Mouse (Mus musculus): ENCODE results near the gene Usmg5.
"Not testable (repeated sequence)": the region's sequence is repeated elsewhere in the genome, so short reads cannot be mapped to it uniquely, and the experiment has no call there.

The Usmg5 gene

GRCm38 (mm10) chr19:47090550-47091156 lies at the start of gene Usmg5, which contains the start of gene Pdcd11:
Usmg5 (minus strand) TSS chr19:47090647.
Pdcd11 (plus strand) TSS chr19:47090768.
- peak; percentile 98 for DNase-seq

- DNase-seq = not testable (repeated sequence)
Measured at GRCm38 (mm10) chr19:47139611-47140010, 49.2 kb upstream of the Usmg5 start.

GRCm38 (mm10) chr19:47137771-47138421 lies 47.4 kb upstream of the Usmg5 start, which contains the start of gene Calhm2:
Calhm2 (minus strand) TSS chr19:47138294.
- peak; percentile 77 for DNase-seq

- peak; percentile 69 for DNase-seq
Measured at GRCm38 (mm10) chr19:47137051-47137581, 46.7 kb upstream of the Usmg5 start.

- DNase-seq = no peak
Measured at GRCm38 (mm10) chr19:47136170-47136569, 45.7 kb upstream of the Usmg5 start.

GRCm38 (mm10) chr19:47135568-47135967 lies 45.1 kb upstream of the Usmg5 start:
- DNase-seq = no peak

- no peak for DNase-seq
Measured at GRCm38 (mm10) chr19:47133161-47133560, 42.7 kb upstream of the Usmg5 start.

GRCm38 (mm10) chr19:47130551-47131125 lies 40.2 kb upstream of the Usmg5 start:
- DNase-seq = no peak

- no peak for DNase-seq
Measured at GRCm38 (mm10) chr19:47128835-47129234, 38.4 kb upstream of the Usmg5 start.

- DNase-seq = no peak
Measured at GRCm38 (mm10) chr19:47128164-47128563, 37.7 kb upstream of the Usmg5 start.

GRCm38 (mm10) chr19:47122802-47123201 lies 32.4 kb upstream of the Usmg5 start:
- DNase-seq = peak; percentile 67

GRCm38 (mm10) chr19:47121054-47121453 lies 30.6 kb upstream of the Usmg5 start:
- DNase-seq = peak; percentile 36

- DNase-seq = no peak
Measured at GRCm38 (mm10) chr19:47118634-47119033, 28.2 kb upstream of the Usmg5 start.

- no peak for DNase-seq
Measured at GRCm38 (mm10) chr19:47104641-47105271, 14.3 kb upstream of the Usmg5 start.

- DNase-seq = no peak
Measured at GRCm38 (mm10) chr19:47101080-47101479, 10.6 kb upstream of the Usmg5 start.

- DNase-seq = no peak
Measured at GRCm38 (mm10) chr19:47089718-47090525, 525 bp downstream of the Usmg5 start.

GRCm38 (mm10) chr19:47088226-47088625 lies 2.2 kb downstream of the Usmg5 start:
- DNase-seq = peak; percentile 32

GRCm38 (mm10) chr19:47067924-47068611 lies 22.4 kb downstream of the Usmg5 start:
- peak; percentile 91 for DNase-seq

- peak; percentile 98 for DNase-seq
Measured at GRCm38 (mm10) chr19:47067096-47067882, 23.2 kb downstream of the Usmg5 start, which contains the start of gene Taf5. Taf5 (plus strand) TSS chr19:47067746.

- no peak for DNase-seq
Measured at GRCm38 (mm10) chr19:47065860-47066259, 24.6 kb downstream of the Usmg5 start.

GRCm38 (mm10) chr19:47057684-47058083 lies 32.8 kb downstream of the Usmg5 start:
- no peak for DNase-seq
